Mouse (Mus musculus): Measurements from ENCODE around the gene Slc51a.

Slc51a gene

DNA sequence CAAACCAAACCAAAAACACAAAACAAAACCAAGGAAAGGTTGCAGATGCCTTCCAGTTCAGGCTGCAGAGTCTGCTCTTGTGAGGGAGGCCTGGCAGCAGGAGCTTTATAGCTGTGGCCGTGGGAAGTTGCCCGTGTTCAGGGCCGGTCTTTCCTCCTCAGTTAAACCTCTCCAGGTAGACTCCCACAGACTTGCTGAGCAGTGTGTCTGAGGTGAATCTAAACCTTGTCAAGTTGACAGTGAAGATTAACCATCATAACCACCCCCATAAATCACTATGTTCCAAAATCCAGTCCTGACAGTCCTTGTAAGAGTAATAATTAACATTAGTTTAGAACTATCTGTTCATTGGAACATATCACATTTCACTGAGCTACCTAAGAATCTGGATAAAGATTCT lies 60.2 kb downstream of the Slc51a start:
- no peak for DNase-seq

Measured in right cerebral cortex, adult 18-20 months (tissue).